Mouse (Mus musculus) liver, embryonic 14.5 days (tissue): Measurements from ENCODE around the gene Mrpl34. TPM values are rescaled to one million over a fixed set of nuclear protein-coding genes. Genes with fewer than 3 reads are reported as not detected.
"Not testable (repeated sequence)": the region's sequence is repeated elsewhere in the genome, so short reads cannot be mapped to it uniquely, and the experiment has no call there.

Experiments
- ATAC-seq: fragments of 200-750 bp; cut with Nextera tagmentation; 2 replicates; pipeline ENCODE4 v1.8.0; 2017; ENCODE audit warnings: moderate number of reproducible peaks, mild to moderate bottlenecking, moderate library complexity; ENCODE audit not compliant: insufficient read depth
- DNase-seq, 3 experiments: peaks; one replicate each; pipeline ENCODE4 v3.0.0-alpha.2; 2012 to 2013; ENCODE audit warnings: low read depth in 3 of 3, low spot score in 3 of 3
- H3K27ac ChIP-seq: fragments of 300-500 bp; sonication (generic); 2 replicates; pipeline ENCODE4 v1.5.1; 2014; ENCODE audit warnings: moderate library complexity, mild to moderate bottlenecking, control low read depth, inconsistent platforms
- H3K27me3 ChIP-seq: fragments of 300-500 bp; sonication (generic); 2 replicates; pipeline ENCODE4 v1.6.1; 2014; ENCODE audit warnings: mild to moderate bottlenecking, low read length, moderate library complexity; ENCODE audit not compliant: control insufficient read depth, insufficient read depth
- H3K36me3 ChIP-seq: fragments of 300-500 bp; sonication (generic); replicated peaks from 2 replicates; pipeline ENCODE4 v1.6.1; 2014; ENCODE audit warnings: low read depth; ENCODE audit not compliant: control insufficient read depth, insufficient read depth
- H3K4me1 ChIP-seq, 2 experiments: fragments of 200-500 bp in 1 of 2; fragments of 300-500 bp in 1 of 2; sonication (generic) in 1 of 2; replicated peaks; 2 replicates each; pipeline ENCODE4 v1.6.1; 2012 to 2014; ENCODE audit warnings: antibody characterized with exemption in 1 of 2, inconsistent platforms in 1 of 2, low read length in 1 of 2; ENCODE audit not compliant: control insufficient read depth in 2 of 2, insufficient read depth in 2 of 2
- H3K4me2 ChIP-seq: fragments of 300-500 bp; sonication (generic); 2 replicates; pipeline ENCODE4 v1.6.1; 2014; ENCODE audit warnings: low read depth, mild to moderate bottlenecking, control low read depth, moderate library complexity
- H3K4me3 ChIP-seq, 2 experiments: fragments of 200-500 bp in 1 of 2; fragments of 300-500 bp in 1 of 2; sonication (generic) in 1 of 2; 2 replicates each; pipeline ENCODE4 v1.5.1; 2012 to 2014; ENCODE audit warnings: low read depth in 2 of 2, low read length in 2 of 2, mild to moderate bottlenecking in 2 of 2, control low read depth in 1 of 2, inconsistent platforms in 1 of 2, moderate library complexity in 1 of 2; ENCODE audit not compliant: insufficient read depth in 1 of 2
- H3K9ac ChIP-seq: fragments of 300-500 bp; sonication (generic); replicated peaks from 2 replicates; pipeline ENCODE4 v1.6.1; 2014; ENCODE audit warnings: mild to moderate bottlenecking, control low read depth, moderate library complexity
- H3K9me3 ChIP-seq: fragments of 300-500 bp; sonication (generic); 2 replicates; pipeline ENCODE4 v1.6.1; 2016; ENCODE audit warnings: low read length, mixed read lengths; ENCODE audit not compliant: control insufficient read depth
- CTCF ChIP-seq: IDR thresholded peaks from 2 replicates; pipeline ENCODE4 v1.5.1; 2016; ENCODE audit warnings: antibody characterized with exemption, low read depth, control low read depth
- EP300 ChIP-seq: IDR thresholded peaks from 2 replicates; pipeline ENCODE4 v1.6.1; 2016; ENCODE audit warnings: antibody characterized with exemption, low read depth
- WGBS: fragments of 180-500 bp; shearing (Covaris S2); extraction: QIAGEN DNeasy Blood & Tissue Kit; methylation state at CpG from one replicate; pipeline ENCODE4 v1.1.7; 2014; ENCODE audit not compliant: insufficient replicate concordance; 5-methylcytosine and 5-hydroxymethylcytosine counted together
- polyA plus RNA-seq, 2 experiments: library from polyadenylated mRNA; depleted of rRNA in 1 of 2; stranded (reverse) in 1 of 2; unstranded in 1 of 2; fragments of >200 nt; fragmentation: Nextera tagmentation in 1 of 2; extraction: Ambion mirVana in 1 of 2; gene quantifications; 2 replicates each; pipeline versions ENCODE4 v1.2.1 to v1.2.3; 2012 to 2014

The Mrpl34 gene
- 45.8 and 73.0 TPM in 2 replicates for polyA plus RNA-seq (2012; rRNA removed)
- 109 and 114 TPM in 2 replicates for polyA plus RNA-seq (2014; fragmentation: Nextera tagmentation; extraction: Ambion mirVana)

GRCm38 (mm10) chr8:71464513-71465500 is at the start of gene Mrpl34:
Gene Mrpl34, plus strand, starts transcription at chr8:71464959.
- Histone ChIP-seq H3K9ac (peak within 1 kb of the TSS; percentile 70), H3K9me3 (no peaks in the 10 kb centered on the region), H3K4me3 (peak within 1 kb of the TSS; percentile 71 to 94), H3K36me3 (peaks cover 2% of the 10 kb centered on the region; the same call in 1 of the 2 replicates), H3K27me3 (no peaks in the 10 kb centered on the region), H3K4me2 (peak within 1 kb of the TSS; percentile 82), H3K27ac (peak within 1 kb of the TSS; percentile 77), H3K4me1 (peaks cover 14 to 20% of the 10 kb centered on the region in 2 experiments)
- DNase-seq = peak; percentile 99 to 100 (median 99)
- 0 out of 2 replicates have a peak, but pooled peaks have one; percentile 36 for TF ChIP-seq EP300
- peak; percentile 99 for TF ChIP-seq CTCF
- ATAC-seq = peak; percentile 79
- WGBS = under 1% methylated on average over 59 of the region's 59 CpGs

GRCm38 (mm10) chr8:71422121-71422520 is 42.6 kb upstream of the Mrpl34 start:
- Histone ChIP-seq H3K9me3 (no peaks in the 10 kb centered on the region), H3K4me1 (no peaks in the 10 kb centered on the region), H3K27ac (no peak overlapping the region), H3K9ac (no peak overlapping the region), H3K4me3 (no peak overlapping the region), H3K27me3 (no peaks in the 10 kb centered on the region), H3K4me2 (no peak overlapping the region), H3K36me3 (no peaks in the 10 kb centered on the region)
- ATAC-seq (no peak), DNase-seq (no peak)
- no peak for TF ChIP-seq EP300
- TF ChIP-seq CTCF = no peak

- not testable (repeated sequence) for H3K36me3 ChIP-seq, H3K9ac ChIP-seq, DNase-seq, H3K9me3 ChIP-seq, H3K27me3 ChIP-seq, ATAC-seq, H3K4me1 ChIP-seq, H3K4me2 ChIP-seq, H3K4me3 ChIP-seq, H3K27ac ChIP-seq
- WGBS = 49% methylated on average over 1 of the region's 1 CpGs
Observed at GRCm38 (mm10) chr8:71432935-71433334, 31.8 kb upstream of the Mrpl34 start.

- DNase-seq (no peak), ATAC-seq (no peak)
- no peak overlapping the region for H3K9ac ChIP-seq
- 40% methylated on average over 3 of the region's 3 CpGs for WGBS
- no peaks in the 10 kb centered on the region for H3K27me3 ChIP-seq
- no peaks in the 10 kb centered on the region for H3K4me1 ChIP-seq
- no peak overlapping the region for H3K4me3 ChIP-seq
- no peaks in the 10 kb centered on the region for H3K9me3 ChIP-seq
- TF ChIP-seq CTCF (no peak), EP300 (no peak)
- no peak overlapping the region for H3K27ac ChIP-seq
- no peak overlapping the region for H3K4me2 ChIP-seq
- H3K36me3 ChIP-seq = no peaks in the 10 kb centered on the region
Observed at GRCm38 (mm10) chr8:71437041-71437440, 27.7 kb upstream of the Mrpl34 start.

DNA sequence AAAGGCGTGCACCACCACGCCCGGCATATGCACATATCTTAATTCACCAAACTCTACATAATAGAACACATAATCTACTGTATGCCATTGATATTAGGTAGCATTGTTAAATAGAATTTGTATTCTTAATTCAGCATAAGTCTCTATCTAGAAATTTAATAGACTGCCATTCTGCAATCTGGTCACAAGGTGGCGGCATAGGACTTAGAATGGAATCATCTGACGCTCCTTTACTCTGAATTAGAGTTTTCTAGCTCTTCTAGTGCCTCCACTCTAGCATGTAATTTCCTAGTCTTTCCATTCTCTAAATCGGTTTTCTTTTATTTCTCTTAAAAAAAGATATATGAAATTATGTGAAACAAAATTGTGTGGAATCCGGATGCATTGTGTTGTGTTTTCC is 23.4 kb upstream of the Mrpl34 start:
- H3K9me3 ChIP-seq = no peaks in the 10 kb centered on the region
- no peak overlapping the region for H3K9ac ChIP-seq
- WGBS = under 1% methylated on average over 7 of the region's 7 CpGs
- H3K4me2 ChIP-seq = no peak overlapping the region
- no peaks in the 10 kb centered on the region for H3K4me1 ChIP-seq
- H3K4me3 ChIP-seq = no peak overlapping the region
- no peaks in the 10 kb centered on the region; the same call in 1 of the 2 replicates for H3K27me3 ChIP-seq
- TF ChIP-seq CTCF (peak; percentile 74), EP300 (no peak)
- DNase-seq = peak in 2 of 3 experiments; percentile 50 to 52
- H3K27ac ChIP-seq = no peak overlapping the region
- no peak for ATAC-seq
- no peaks in the 10 kb centered on the region for H3K36me3 ChIP-seq
